Mouse (Mus musculus) embryonic facial prominence, embryonic 14.5 days (tissue): ENCODE results near the gene Rcn2. TPM values are rescaled to one million over a fixed set of nuclear protein-coding genes. Genes with fewer than 3 reads are reported as not detected.

Source experiments
- ATAC-seq: fragments of 200-750 bp; cut with Nextera tagmentation; 2 replicates; pipeline ENCODE4 v1.8.0; 2017; ENCODE audit warnings: low read depth, moderate number of reproducible peaks, moderate TSS enrichment
- DNase-seq: peaks from one replicate; pipeline ENCODE4 v3.0.0-alpha.2; 2015; ENCODE audit warnings: low spot score
- H3K27ac ChIP-seq: fragments of 300-500 bp; sonication (generic); replicated peaks from 2 replicates; pipeline ENCODE4 v1.5.1; 2014; ENCODE audit warnings: low read depth, mild to moderate bottlenecking, low read length, moderate library complexity
- H3K27me3 ChIP-seq: fragments of 300-500 bp; sonication (generic); replicated peaks from 2 replicates; pipeline ENCODE4 v1.6.1; 2014; ENCODE audit warnings: low read length; ENCODE audit not compliant: control insufficient read depth, insufficient read depth
- H3K36me3 ChIP-seq: fragments of 300-500 bp; sonication (generic); 2 replicates; pipeline ENCODE4 v1.6.1; 2014; ENCODE audit warnings: low read length, mixed read lengths; ENCODE audit not compliant: control insufficient read depth, insufficient read depth
- H3K4me1 ChIP-seq: fragments of 300-500 bp; sonication (generic); 2 replicates; pipeline ENCODE4 v1.6.1; 2014; ENCODE audit warnings: antibody characterized with exemption, low read length; ENCODE audit not compliant: control insufficient read depth, insufficient read depth
- H3K4me2 ChIP-seq: fragments of 300-500 bp; sonication (generic); 2 replicates; pipeline ENCODE4 v1.6.1; 2014; ENCODE audit warnings: low read depth, mild to moderate bottlenecking, low read length, moderate library complexity, mixed read lengths
- H3K4me3 ChIP-seq: fragments of 300-500 bp; sonication (generic); 2 replicates; pipeline ENCODE4 v1.5.1; 2014; ENCODE audit warnings: low read depth, mild to moderate bottlenecking, low read length
- H3K9ac ChIP-seq: fragments of 300-500 bp; sonication (generic); 2 replicates; pipeline ENCODE4 v1.6.1; 2014; ENCODE audit warnings: low read depth, mild to moderate bottlenecking, low read length, moderate library complexity, mixed read lengths
- H3K9me3 ChIP-seq: fragments of 300-500 bp; sonication (generic); 2 replicates; pipeline ENCODE4 v1.6.1; 2016; ENCODE audit warnings: low read length; ENCODE audit not compliant: control insufficient read depth
- WGBS: fragments of 180-500 bp; shearing (Covaris S2); extraction: QIAGEN DNeasy Blood & Tissue Kit; methylation state at CpG from one replicate; pipeline ENCODE4 v1.1.7; 2014; 5-methylcytosine and 5-hydroxymethylcytosine counted together
- polyA plus RNA-seq: library from polyadenylated mRNA; unstranded; fragments of >200 nt; fragmentation: Nextera tagmentation; extraction: Ambion mirVana; gene quantifications from 2 replicates; pipeline ENCODE4 v1.2.1, GENCODE M21; 2014

Gene Rcn2
- polyA plus RNA-seq, 1 experiment from 2014 or later = 250 TPM

GRCm38 (mm10) chr9:56104921-56105320 lies 63.3 kb downstream of the Rcn2 start:
- Histone ChIP-seq H3K9me3 (no peaks in the 10 kb centered on the region), H3K4me3 (no peak overlapping the region), H3K36me3 (no peaks in the 10 kb centered on the region), H3K4me1 (no peaks in the 10 kb centered on the region), H3K4me2 (no peak overlapping the region), H3K27ac (no peak overlapping the region), H3K27me3 (no peaks in the 10 kb centered on the region), H3K9ac (no peak overlapping the region)
- ATAC-seq = no peak
- no peak for DNase-seq
- WGBS = 79% methylated on average over 7 of the region's 7 CpGs

- Histone ChIP-seq H3K27ac (no peak overlapping the region), H3K9me3 (no peaks in the 10 kb centered on the region), H3K4me1 (no peaks in the 10 kb centered on the region), H3K27me3 (no peaks in the 10 kb centered on the region), H3K36me3 (no peaks in the 10 kb centered on the region), H3K4me2 (no peak overlapping the region), H3K9ac (no peak overlapping the region), H3K4me3 (no peak overlapping the region)
- ATAC-seq (no peak), DNase-seq (no peak)
- WGBS = 68% methylated on average over 6 of the region's 6 CpGs
Observed at GRCm38 (mm10) chr9:56106274-56107072, 64.8 kb downstream of the Rcn2 start.

- WGBS = 75% methylated on average over 6 of the region's 6 CpGs
- H3K9ac ChIP-seq = no peak overlapping the region
- no peak for ATAC-seq
- no peaks in the 10 kb centered on the region for H3K4me1 ChIP-seq
- H3K9me3 ChIP-seq = no peaks in the 10 kb centered on the region
- no peaks in the 10 kb centered on the region for H3K27me3 ChIP-seq
- H3K4me3 ChIP-seq = no peak overlapping the region
- no peaks in the 10 kb centered on the region for H3K36me3 ChIP-seq
- no peak for DNase-seq
- no peak overlapping the region for H3K4me2 ChIP-seq
- H3K27ac ChIP-seq = no peak overlapping the region
Observed at GRCm38 (mm10) chr9:56107527-56107926, 65.9 kb downstream of the Rcn2 start.

- H3K4me1 ChIP-seq = no peaks in the 10 kb centered on the region
- no peak for DNase-seq
- WGBS = 58% methylated on average over 5 of the region's 5 CpGs
Observed at GRCm38 (mm10) chr9:56108174-56108573, 66.5 kb downstream of the Rcn2 start.

More at GRCm38 (mm10) chr9:56108174-56108573, 66.5 kb downstream of the Rcn2 start:
- Histone ChIP-seq H3K27me3 (no peaks in the 10 kb centered on the region), H3K4me3 (no peak overlapping the region), H3K4me2 (no peak overlapping the region), H3K9ac (no peak overlapping the region), H3K36me3 (no peaks in the 10 kb centered on the region), H3K27ac (no peak overlapping the region), H3K9me3 (no peaks in the 10 kb centered on the region)
- no peak for ATAC-seq

Other genes starting within 250 kb of the Rcn2 start
- gene Scaper, start 103.7 kb upstream of the Rcn2 start, polyA plus RNA-seq = 12.2 and 14.4 TPM in 2 replicates
- not detected in 2 replicates for gene 4930563M21Rik, start 31.3 kb upstream of the Rcn2 start, polyA plus RNA-seq
- gene Pstpip1, start 48.1 kb downstream of the Rcn2 start, polyA plus RNA-seq = 2.1 and 3.4 TPM in 2 replicates
- 509 and 543 TPM in 2 replicates for gene Tspan3, start 123.6 kb downstream of the Rcn2 start, polyA plus RNA-seq